Mouse (Mus musculus): ENCODE data around the gene Mpp3. TPM values are rescaled to one million over a fixed set of nuclear protein-coding genes. Genes with fewer than 3 reads are reported as not detected.

Gene Mpp3
- 0.55 and 0.90 TPM in 2 replicates for polyA plus RNA-seq (2012; rRNA removed)

DNA sequence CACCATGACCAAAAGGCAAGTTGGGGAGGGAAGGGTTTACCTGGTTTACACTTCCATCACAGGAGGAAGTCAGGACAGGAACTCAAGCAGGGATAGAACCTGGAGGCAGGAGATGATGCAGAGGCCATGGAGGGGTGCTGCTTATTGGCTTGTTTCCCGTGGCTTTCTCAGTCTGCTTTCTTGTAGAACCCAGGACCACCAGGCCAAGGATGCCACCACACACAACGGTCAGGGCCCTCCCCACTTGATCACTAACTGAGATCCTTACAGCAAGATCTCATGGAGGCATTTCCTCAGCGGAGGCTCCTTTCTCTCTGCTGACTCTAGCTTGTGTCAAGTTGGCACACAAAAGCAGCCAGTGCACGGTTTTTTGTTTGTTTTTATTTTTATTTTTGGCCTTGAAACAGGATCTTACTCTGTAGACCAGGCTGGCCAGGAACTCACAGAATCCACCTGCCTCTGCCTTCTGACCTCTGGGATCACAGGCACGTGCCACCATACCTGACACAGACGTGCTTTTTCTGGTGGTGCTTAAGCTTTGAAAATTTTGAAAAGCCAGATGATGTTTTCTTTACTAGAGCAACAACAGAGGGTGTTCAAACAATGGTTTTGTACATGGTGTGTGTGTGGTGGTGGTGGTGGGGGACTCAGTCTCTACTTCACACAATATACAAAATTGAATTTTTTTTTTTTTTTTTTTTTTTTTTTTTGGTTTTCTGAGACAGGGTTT lies at the start of gene Mpp3:
Mpp3 (minus strand) TSS at position 375 of the 730 bp plus-strand sequence.
- Histone ChIP-seq H3K4me1 (ENCODE audit: control insufficient read depth, insufficient read depth, insufficient read length, low read length) (peaks cover 9% of the 10 kb centered on the region), H3K36me3 (ENCODE audit: control insufficient read depth, insufficient read depth, low read length) (no peaks in the 10 kb centered on the region), H3K27me3 (ENCODE audit: control insufficient read depth, insufficient read depth, low read length) (0 out of 2 replicates have a peak, but pooled peaks cover 4% of the 10 kb centered on the region), H3K4me3 (ENCODE audit: low read depth, low read length) (no peak within 1 kb of the TSS), H3K27ac (ENCODE audit: insufficient read depth, low read depth, low read length) (no peak within 1 kb of the TSS)
- TF ChIP-seq POLR2A (IDR thresholded peaks at IDR 0.05; ENCODE audit: low read depth, low read length) (no peak), CTCF (IDR thresholded peaks at IDR 0.05; ENCODE audit: extremely low read depth, insufficient read length, insufficient replicate concordance, low read depth, low read length) (no peak)
- WGBS: 71% methylated on average over 6 of the region's 6 CpGs

DNA sequence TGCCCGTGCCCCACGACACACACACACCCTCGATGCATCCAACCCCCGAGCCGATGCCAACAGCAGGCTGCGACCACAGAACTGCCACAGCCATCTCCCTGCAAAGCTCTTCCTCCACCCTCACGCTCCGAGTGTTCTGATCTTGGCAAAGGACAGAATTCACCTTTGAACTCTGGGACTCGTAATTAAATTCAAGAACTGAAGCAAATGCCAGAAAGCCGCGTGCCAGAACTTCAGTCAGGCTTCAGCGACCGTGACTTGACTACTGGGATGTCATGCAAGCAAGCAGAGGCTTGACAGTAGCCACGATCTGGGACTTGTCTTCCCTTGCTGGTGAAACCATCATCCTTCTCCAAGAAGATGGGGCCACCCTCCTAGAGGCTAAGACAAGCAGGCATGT lies 45.5 kb upstream of the Mpp3 start:
- Histone ChIP-seq H3K27me3 (ENCODE audit: control insufficient read depth, insufficient read depth, low read length) (no peaks in the 10 kb centered on the region), H3K4me3 (ENCODE audit: low read depth, low read length) (no peak overlapping the region), H3K27ac (ENCODE audit: insufficient read depth, low read depth, low read length) (no peak overlapping the region), H3K4me1 (ENCODE audit: control insufficient read depth, insufficient read depth, insufficient read length, low read length) (no peaks in the 10 kb centered on the region), H3K36me3 (ENCODE audit: control insufficient read depth, insufficient read depth, low read length) (no peaks in the 10 kb centered on the region)
- no peak for TF ChIP-seq POLR2A (IDR thresholded peaks at IDR 0.05; ENCODE audit: low read depth, low read length)
- no peak for TF ChIP-seq CTCF (IDR thresholded peaks at IDR 0.05; ENCODE audit: extremely low read depth, insufficient read length, insufficient replicate concordance, low read depth, low read length)
- 35% methylated on average over 14 of the region's 14 CpGs for WGBS

DNA sequence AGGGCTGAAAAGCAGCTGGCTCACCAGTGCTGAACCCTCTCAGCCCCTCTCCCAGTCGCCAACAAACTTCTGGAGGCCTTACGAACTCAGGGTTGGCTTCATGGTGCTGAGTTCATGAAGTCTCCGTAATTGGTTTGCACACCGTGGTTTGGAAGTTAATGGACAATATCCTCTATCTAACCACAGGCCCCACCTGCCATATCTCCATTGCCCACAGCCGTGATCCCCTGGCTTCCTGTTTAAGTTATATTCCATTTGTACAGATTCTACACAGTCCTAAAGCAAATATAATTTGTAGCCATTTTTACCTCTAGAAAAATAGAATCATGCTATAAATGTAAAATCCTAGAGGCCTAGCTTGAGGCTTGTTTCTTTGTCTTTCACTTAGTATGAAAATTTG lies 44.5 kb upstream of the Mpp3 start:
- H3K4me1 ChIP-seq (ENCODE audit: control insufficient read depth, insufficient read depth, insufficient read length, low read length): no peaks in the 10 kb centered on the region
- 80% methylated on average over 5 of the region's 5 CpGs for WGBS
- H3K36me3 ChIP-seq (ENCODE audit: control insufficient read depth, insufficient read depth, low read length): no peaks in the 10 kb centered on the region
- no peaks in the 10 kb centered on the region for H3K27me3 ChIP-seq (ENCODE audit: control insufficient read depth, insufficient read depth, low read length)
- H3K4me3 ChIP-seq (ENCODE audit: low read depth, low read length): no peak overlapping the region
- TF ChIP-seq CTCF (IDR thresholded peaks at IDR 0.05; ENCODE audit: extremely low read depth, insufficient read length, insufficient replicate concordance, low read depth, low read length) (no peak), POLR2A (IDR thresholded peaks at IDR 0.05; ENCODE audit: low read depth, low read length) (no peak)
- H3K27ac ChIP-seq (ENCODE audit: insufficient read depth, low read depth, low read length): no peak overlapping the region

DNA sequence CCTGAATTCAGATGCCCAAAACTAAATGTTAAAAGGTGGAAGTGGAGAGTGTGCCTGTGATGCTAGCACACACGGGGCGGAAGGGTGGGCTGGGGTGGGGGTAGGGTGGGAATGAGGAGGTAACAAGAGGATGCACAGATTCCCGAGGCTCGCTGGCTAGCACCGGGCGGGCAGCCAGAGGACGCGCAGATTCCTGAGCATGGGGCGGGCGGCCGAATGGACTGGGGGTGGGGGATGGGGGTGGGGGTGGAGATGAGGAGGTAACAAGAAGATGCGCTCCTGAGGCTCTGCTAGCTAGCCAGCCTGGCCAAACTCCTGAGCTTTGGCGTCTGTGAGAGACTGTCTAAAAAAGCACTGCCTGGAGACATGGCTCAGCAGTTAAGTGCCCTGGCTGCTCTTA lies 42.2 kb upstream of the Mpp3 start:
- Histone ChIP-seq H3K4me1 (ENCODE audit: control insufficient read depth, insufficient read depth, insufficient read length, low read length) (no peaks in the 10 kb centered on the region), H3K36me3 (ENCODE audit: control insufficient read depth, insufficient read depth, low read length) (no peaks in the 10 kb centered on the region), H3K27ac (ENCODE audit: insufficient read depth, low read depth, low read length) (no peak overlapping the region), H3K4me3 (ENCODE audit: low read depth, low read length) (no peak overlapping the region), H3K27me3 (ENCODE audit: control insufficient read depth, insufficient read depth, low read length) (no peaks in the 10 kb centered on the region)
- 39% methylated on average over 12 of the region's 13 CpGs for WGBS
- TF ChIP-seq POLR2A (IDR thresholded peaks at IDR 0.05; ENCODE audit: low read depth, low read length): no peak
- no peak for TF ChIP-seq CTCF (IDR thresholded peaks at IDR 0.05; ENCODE audit: extremely low read depth, insufficient read length, insufficient replicate concordance, low read depth, low read length)

DNA sequence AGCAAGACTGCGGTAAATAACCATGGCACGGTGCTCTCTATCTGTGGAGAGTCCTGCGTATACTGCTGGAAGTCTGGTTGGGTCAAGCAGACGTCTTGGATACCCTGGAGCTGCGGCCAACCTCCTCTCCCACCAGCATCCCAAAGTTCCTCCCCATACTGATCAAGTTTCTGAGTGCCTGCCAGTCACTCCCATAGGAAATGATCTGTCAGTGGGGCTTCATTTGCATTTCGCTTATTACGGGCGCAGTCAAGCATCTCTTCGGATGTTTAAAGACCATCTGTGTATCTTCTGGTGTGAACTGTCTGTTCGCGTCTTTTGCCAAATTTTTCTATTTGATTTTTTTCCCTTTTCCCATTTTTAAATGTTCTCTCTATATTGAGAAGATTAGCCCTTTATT lies 41.4 kb upstream of the Mpp3 start:
- Histone ChIP-seq H3K4me1 (ENCODE audit: control insufficient read depth, insufficient read depth, insufficient read length, low read length) (no peaks in the 10 kb centered on the region), H3K4me3 (ENCODE audit: low read depth, low read length) (no peak overlapping the region), H3K27ac (ENCODE audit: insufficient read depth, low read depth, low read length) (no peak overlapping the region), H3K36me3 (ENCODE audit: control insufficient read depth, insufficient read depth, low read length) (no peaks in the 10 kb centered on the region), H3K27me3 (ENCODE audit: control insufficient read depth, insufficient read depth, low read length) (no peaks in the 10 kb centered on the region)
- 79% methylated on average over 11 of the region's 11 CpGs for WGBS
- TF ChIP-seq CTCF (IDR thresholded peaks at IDR 0.05; ENCODE audit: extremely low read depth, insufficient read length, insufficient replicate concordance, low read depth, low read length): no peak
- TF ChIP-seq POLR2A (IDR thresholded peaks at IDR 0.05; ENCODE audit: low read depth, low read length): no peak

DNA sequence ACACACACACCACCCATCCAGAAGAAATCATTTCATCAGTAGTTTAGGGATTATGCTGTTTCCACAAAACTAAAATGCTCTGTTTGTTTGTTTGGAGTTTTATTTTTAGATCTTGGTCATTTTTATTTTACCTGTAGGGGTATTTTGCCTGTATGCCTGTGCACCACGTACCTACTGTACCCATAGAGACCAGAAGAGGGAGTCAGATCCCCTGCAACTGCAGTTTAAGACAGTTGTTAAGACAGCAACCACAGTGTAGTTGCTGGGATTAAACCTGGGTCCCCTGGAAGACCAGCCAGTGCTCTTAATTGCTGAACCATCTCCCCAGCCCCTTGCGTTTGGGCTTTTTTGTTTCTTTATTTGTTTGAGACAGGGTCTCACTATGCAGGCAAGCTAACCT lies 40.7 kb upstream of the Mpp3 start:
- TF ChIP-seq POLR2A (IDR thresholded peaks at IDR 0.05; ENCODE audit: low read depth, low read length) (no peak), CTCF (IDR thresholded peaks at IDR 0.05; ENCODE audit: extremely low read depth, insufficient read length, insufficient replicate concordance, low read depth, low read length) (no peak)
- no peaks in the 10 kb centered on the region for H3K27me3 ChIP-seq (ENCODE audit: control insufficient read depth, insufficient read depth, low read length)
- H3K27ac ChIP-seq (ENCODE audit: insufficient read depth, low read depth, low read length): no peak overlapping the region
- no peak overlapping the region for H3K4me3 ChIP-seq (ENCODE audit: low read depth, low read length)
- WGBS: 41% methylated on average over 2 of the region's 2 CpGs
- H3K4me1 ChIP-seq (ENCODE audit: control insufficient read depth, insufficient read depth, insufficient read length, low read length): no peaks in the 10 kb centered on the region
- no peaks in the 10 kb centered on the region for H3K36me3 ChIP-seq (ENCODE audit: control insufficient read depth, insufficient read depth, low read length)

DNA sequence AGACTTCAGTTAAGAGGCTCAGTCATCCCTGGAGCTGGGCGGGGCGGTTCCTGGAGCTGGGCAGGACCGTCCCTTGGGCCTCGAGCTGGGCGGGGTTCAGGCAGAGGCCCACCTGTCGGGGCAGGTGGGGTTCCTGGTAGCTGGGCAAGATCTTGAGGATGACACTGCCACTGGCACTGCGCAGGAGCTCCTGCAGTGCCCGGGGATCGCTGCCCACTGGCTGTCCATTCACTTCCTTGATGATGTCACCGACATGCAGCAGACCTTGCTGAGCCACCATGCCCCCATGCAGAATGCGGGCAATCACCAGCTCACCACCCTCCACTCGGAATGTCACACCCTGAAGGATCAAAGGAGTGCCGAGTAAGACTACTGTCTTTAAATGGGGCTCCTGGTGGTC lies 34.8 kb upstream of the Mpp3 start:
- Histone ChIP-seq H3K27ac (ENCODE audit: insufficient read depth, low read depth, low read length) (no peak overlapping the region), H3K27me3 (ENCODE audit: control insufficient read depth, insufficient read depth, low read length) (peaks cover 5% of the 10 kb centered on the region; the same call in 1 of the 2 replicates), H3K36me3 (ENCODE audit: control insufficient read depth, insufficient read depth, low read length) (no peaks in the 10 kb centered on the region), H3K4me3 (ENCODE audit: low read depth, low read length) (no peak overlapping the region), H3K4me1 (ENCODE audit: control insufficient read depth, insufficient read depth, insufficient read length, low read length) (peaks cover 3% of the 10 kb centered on the region; the same call in 1 of the 2 replicates)
- WGBS: 47% methylated on average over 13 of the region's 13 CpGs
- TF ChIP-seq CTCF (IDR thresholded peaks at IDR 0.05; ENCODE audit: extremely low read depth, insufficient read length, insufficient replicate concordance, low read depth, low read length) (no peak), POLR2A (IDR thresholded peaks at IDR 0.05; ENCODE audit: low read depth, low read length) (no peak)
